Comparison of ENCODE assay signal across 10 mouse cellular contexts in genomic region chr2:72196190-72196965, GRCm38 (mm10).
A peak's percentile ranks its signal among the peaks of the same experiment; 100 is the strongest.
DNase-seq lines count a peak whose midpoint lies in the region; ATAC-seq and TF ChIP-seq lines count a peak whose summit lies in the region.
"Had no signal": no experiment of that assay in that cellular context is flagged by ENCODE, and none has a peak within 500 bp of the region (broad histone marks: within the 10 kb centered on the region; RNA-seq: fewer than 3 reads in every experiment).

No protein-coding gene starts in this region.

- peaks cover 4% of the 10 kb centered on the region for H3K9me3 ChIP-seq in heart, embryonic 16.5 days (replicated peaks; ENCODE audit: control insufficient read depth, low read length)
- no peaks in the 10 kb centered on the region for H3K9me3 ChIP-seq in ES-E14 (ENCODE audit: control insufficient read depth, insufficient read depth, low read depth, low read length)

- DNase-seq in heart, adult 9 months (ENCODE audit: low spot score in 2 of 2), result no peak
- DNase-seq in ES-E14 (ENCODE audit: low read depth, low spot score), result peak; percentile 30
- peak; percentile 21 for DNase-seq in induced T-regulatory cell, adult 2 months (ENCODE audit: low read depth)
- peak; percentile 47 to 54 for DNase-seq in monocyte, adult 2 months (ENCODE audit: low read depth in 1 of 2, low spot score in 2 of 2)
- DNase-seq in frontal cortex, postnatal 25 days (ENCODE audit: low spot score in 2 of 2), result no peak
- DNase-seq in embryo, embryonic 10.5 days (ENCODE audit: low spot score), result no peak
- no peak for DNase-seq in gastrocnemius, adult 8-10 months (ENCODE audit: low spot score in 2 of 2)

- H3K27ac ChIP-seq in heart, embryonic 16.5 days (ENCODE audit: low read length), result 0 out of 2 replicates have a peak overlapping the region, but pooled peaks have one; percentile 4
- no peak overlapping the region for H3K27ac ChIP-seq in ES-E14 (ENCODE audit: insufficient read depth, low read depth, low read length, poor library complexity, severe bottlenecking)
- H3K27ac ChIP-seq: embryonic facial prominence, embryonic 10.5 days; limb, embryonic 13.5 days had no signal

- in situ Hi-C loops in ES-E14 (cut with MboI; ENCODE audit: low sequenced_read_pairs in 2 of 2, unreplicated experiment in 2 of 2), result no loop called here

- H3K4me2 ChIP-seq in heart, embryonic 16.5 days (ENCODE audit: low read depth, low read length), result no peak overlapping the region
- H3K4me2 ChIP-seq: limb, embryonic 13.5 days had no signal

- WGBS in heart, embryonic 16.5 days, result 76% methylated on average over 6 of the region's 6 CpGs

- peaks cover 21% of the 10 kb centered on the region for H3K4me1 ChIP-seq in heart, embryonic 16.5 days (ENCODE audit: control insufficient read depth, insufficient read depth, low read length)
- peaks cover 4 to 6% of the 10 kb centered on the region in 2 experiments; a peak in 3 of 4 replicates for H3K4me1 ChIP-seq in ES-E14 (ENCODE audit: control insufficient read depth in 2 of 2, insufficient read depth in 2 of 2, low read length in 2 of 2, poor library complexity in 1 of 2)

- H3K27me3 ChIP-seq in heart, embryonic 16.5 days (ENCODE audit: control insufficient read depth, insufficient read depth, low read length), result no peaks in the 10 kb centered on the region
- H3K27me3 ChIP-seq: limb, embryonic 13.5 days had no signal

- H3K9ac ChIP-seq in heart, embryonic 16.5 days (ENCODE audit: low read length), result no peak overlapping the region
- H3K9ac ChIP-seq in ES-E14 (ENCODE audit: insufficient read depth, low read depth, low read length, poor library complexity, severe bottlenecking), result no peak overlapping the region
- H3K9ac ChIP-seq: limb, embryonic 13.5 days had no signal

- no peak for ATAC-seq in heart, embryonic 16.5 days (replicated peaks; ENCODE audit: extremely low read depth, insufficient read depth, low FRiP score)

- H3K4me3 ChIP-seq in heart, embryonic 16.5 days (ENCODE audit: low read length), result no peak overlapping the region
- 0 out of 4 replicates have a peak overlapping the region, but pooled peaks of 1 of the 2 experiments have one; percentile 11 for H3K4me3 ChIP-seq in ES-E14 (ENCODE audit: insufficient read depth in 1 of 2, low read depth in 1 of 2, low read length in 2 of 2, poor library complexity in 1 of 2, severe bottlenecking in 1 of 2)
- H3K4me3 ChIP-seq: embryonic facial prominence, embryonic 10.5 days; limb, embryonic 13.5 days had no signal

- no peaks in the 10 kb centered on the region for H3K36me3 ChIP-seq in heart, embryonic 16.5 days (ENCODE audit: control insufficient read depth, insufficient read depth)
- H3K36me3 ChIP-seq in ES-E14 (ENCODE audit: control insufficient read depth, insufficient read depth, low read length, poor library complexity, severe bottlenecking), result no peaks in the 10 kb centered on the region
- H3K36me3 ChIP-seq: embryonic facial prominence, embryonic 10.5 days had no signal

TF ChIP-seq in ES-E14, 5 proteins besides CTCF, POLR2A, EP300 and RAD21:
- TF ChIP-seq ZNF384 (IDR thresholded peaks at IDR 0.05; ENCODE audit: low read depth, low read length) (no peak), HCFC1 (IDR thresholded peaks at IDR 0.05; ENCODE audit: borderline replicate concordance, insufficient read depth, low read length) (no peak), CHD2 (IDR thresholded peaks at IDR 0.05; ENCODE audit: low read depth, low read length) (no peak), ZC3H11A (IDR thresholded peaks at IDR 0.05; ENCODE audit: borderline replicate concordance, low read depth, low read length) (no peak), MAFK (IDR thresholded peaks at IDR 0.05; ENCODE audit: insufficient read depth, low read depth, low read length) (no peak)

Comparison
In these comparisons a context has a peak if more than half of its experiments do, and no peak if none do; other contexts are left out.
1. DNase-seq: peak in ES-E14 (single experiment), induced T-regulatory cell, adult 2 months (single experiment) and monocyte, adult 2 months (2 of 2); none in heart, adult 9 months (0 of 2), frontal cortex, postnatal 25 days (0 of 2), embryo, embryonic 10.5 days (single experiment) and gastrocnemius, adult 8-10 months (0 of 2).